Mouse (Mus musculus): ENCODE measurements around the gene R3hdm2. TPM values are rescaled to one million over a fixed set of nuclear protein-coding genes. Genes with fewer than 3 reads are reported as not detected.

R3hdm2 gene
- total and polyA plus RNA-seq, 3 experiments = 8.2 to 60.6 TPM; not detected in 1

- H3K9ac ChIP-seq (ENCODE audit: control insufficient read depth, low read depth, low read length, poor library complexity, severe bottlenecking) = no peak overlapping the region
- H3K79me2 ChIP-seq (ENCODE audit: control insufficient read depth, insufficient read depth, low read length, poor library complexity) = no peaks in the 10 kb centered on the region; the same call in 1 of the 2 replicates
- H3K9me3 ChIP-seq (replicated peaks; ENCODE audit: insufficient read depth, low read length) = no peaks in the 10 kb centered on the region
- H3K27me3 ChIP-seq (ENCODE audit: control insufficient read depth in 1 of 2, insufficient read depth in 2 of 2, low read length in 2 of 2) = no peaks in the 10 kb centered on the region
- H3K27ac ChIP-seq (ENCODE audit: control insufficient read depth, low read depth, low read length) = no peak overlapping the region
- TF ChIP-seq USF2 (IDR thresholded peaks at IDR 0.05; ENCODE audit: borderline replicate concordance in 1 of 2, insufficient read depth in 1 of 2, low read depth in 1 of 2, low read length in 2 of 2) (0 out of 4 replicates have a peak, but pooled peaks of 1 of the 2 experiments have one; percentile 8), USF1 (IDR thresholded peaks at IDR 0.05; ENCODE audit: low read depth, low read length) (peak; percentile 69), CTCF (IDR thresholded peaks at IDR 0.05 in 2 of 3, conservative IDR thresholded peaks at IDR 0.05 in 1 of 3; ENCODE audit: control insufficient read depth in 1 of 3, insufficient read depth in 1 of 3, low read depth in 2 of 3, low read length in 3 of 3, poor library complexity in 1 of 3, severe bottlenecking in 1 of 3) (peak in 2 of 3 experiments; percentile 8 to 27; a peak in 1 of 6 replicates), POLR2A (IDR thresholded peaks at IDR 0.05; ENCODE audit: control insufficient read depth in 1 of 2, insufficient read depth in 1 of 2, low read depth in 1 of 2, low read length in 2 of 2, poor library complexity in 1 of 2) (no peak)
- DNase-seq (ENCODE audit: low read depth, low spot score) = no peak
- peaks cover 0 to 2% of the 10 kb centered on the region in 2 experiments; a peak in 1 of 4 replicates for H3K36me3 ChIP-seq (ENCODE audit: control insufficient read depth in 1 of 2, insufficient read depth in 2 of 2, low read length in 2 of 2)
- H3K4me3 ChIP-seq (ENCODE audit: control insufficient read depth in 1 of 2, insufficient read depth in 1 of 2, low read depth in 2 of 2, low read length in 2 of 2) = no peak overlapping the region
- no peaks in the 10 kb centered on the region for H3K4me1 ChIP-seq (ENCODE audit: control insufficient read depth in 1 of 2, insufficient read depth in 2 of 2, low read length in 2 of 2)
Measured at GRCm38 (mm10) chr10:127335271-127335670, 44.9 kb upstream of the R3hdm2 start.

- H3K4me1 ChIP-seq (ENCODE audit: control insufficient read depth in 1 of 2, insufficient read depth in 2 of 2, low read length in 2 of 2) = no peaks in the 10 kb centered on the region
- peaks cover 0 to 2% of the 10 kb centered on the region in 2 experiments; a peak in 1 of 4 replicates for H3K36me3 ChIP-seq (ENCODE audit: control insufficient read depth in 1 of 2, insufficient read depth in 2 of 2, low read length in 2 of 2)
- H3K9me3 ChIP-seq (replicated peaks; ENCODE audit: insufficient read depth, low read length) = no peaks in the 10 kb centered on the region
- H3K4me3 ChIP-seq (ENCODE audit: control insufficient read depth in 1 of 2, insufficient read depth in 1 of 2, low read depth in 2 of 2, low read length in 2 of 2) = no peak overlapping the region
- no peaks in the 10 kb centered on the region; the same call in 1 of the 2 replicates for H3K79me2 ChIP-seq (ENCODE audit: control insufficient read depth, insufficient read depth, low read length, poor library complexity)
- H3K27me3 ChIP-seq (ENCODE audit: control insufficient read depth in 1 of 2, insufficient read depth in 2 of 2, low read length in 2 of 2) = no peaks in the 10 kb centered on the region
- H3K27ac ChIP-seq (ENCODE audit: control insufficient read depth, low read depth, low read length) = no peak overlapping the region
- no peak for DNase-seq (ENCODE audit: low read depth, low spot score)
- no peak for TF ChIP-seq MYB (IDR thresholded peaks at IDR 0.05; ENCODE audit: low read depth, low read length)
- TF ChIP-seq CHD2 (IDR thresholded peaks at IDR 0.05; ENCODE audit: low read length) = no peak
- no peak for TF ChIP-seq POLR2AphosphoS5 (IDR thresholded peaks at IDR 0.05; ENCODE audit: borderline replicate concordance, low read depth, low read length)
- no peak for TF ChIP-seq EP300 (IDR thresholded peaks at IDR 0.05; ENCODE audit: low read depth in 1 of 2, low read length in 2 of 2)
- TF ChIP-seq CHD1 (IDR thresholded peaks at IDR 0.05; ENCODE audit: low read depth, low read length) = no peak
- no peak for TF ChIP-seq RCOR1 (IDR thresholded peaks at IDR 0.05; ENCODE audit: low read depth, low read length)
- no peak for TF ChIP-seq HCFC1 (IDR thresholded peaks at IDR 0.05; ENCODE audit: low read depth, low read length)
- no peak overlapping the region for H3K9ac ChIP-seq (ENCODE audit: control insufficient read depth, low read depth, low read length, poor library complexity, severe bottlenecking)
Measured at GRCm38 (mm10) chr10:127336952-127337351, 43.2 kb upstream of the R3hdm2 start.

GRCm38 (mm10) chr10:127337536-127338099 lies 42.5 kb upstream of the R3hdm2 start:
- DNase-seq (ENCODE audit: low read depth, low spot score) = no peak
- no peaks in the 10 kb centered on the region for H3K27me3 ChIP-seq (ENCODE audit: control insufficient read depth in 1 of 2, insufficient read depth in 2 of 2, low read length in 2 of 2)
- no peaks in the 10 kb centered on the region; the same call in 1 of the 2 replicates for H3K79me2 ChIP-seq (ENCODE audit: control insufficient read depth, insufficient read depth, low read length, poor library complexity)
- H3K9me3 ChIP-seq (replicated peaks; ENCODE audit: insufficient read depth, low read length) = no peaks in the 10 kb centered on the region
- H3K4me1 ChIP-seq (ENCODE audit: control insufficient read depth in 1 of 2, insufficient read depth in 2 of 2, low read length in 2 of 2) = no peaks in the 10 kb centered on the region
- no peak overlapping the region for H3K9ac ChIP-seq (ENCODE audit: control insufficient read depth, low read depth, low read length, poor library complexity, severe bottlenecking)
- peaks cover 0 to 2% of the 10 kb centered on the region in 2 experiments; a peak in 1 of 4 replicates for H3K36me3 ChIP-seq (ENCODE audit: control insufficient read depth in 1 of 2, insufficient read depth in 2 of 2, low read length in 2 of 2)
- no peak overlapping the region for H3K27ac ChIP-seq (ENCODE audit: control insufficient read depth, low read depth, low read length)
- TF ChIP-seq UBTF (IDR thresholded peaks at IDR 0.05; ENCODE audit: borderline replicate concordance, insufficient read depth, low read depth, low read length) (no peak), TCF12 (IDR thresholded peaks at IDR 0.05; ENCODE audit: low read depth, low read length) (no peak), ELF1 (IDR thresholded peaks at IDR 0.05; ENCODE audit: low read depth, low read length) (no peak), POLR2A (IDR thresholded peaks at IDR 0.05; ENCODE audit: control insufficient read depth in 1 of 2, insufficient read depth in 1 of 2, low read depth in 1 of 2, low read length in 2 of 2, poor library complexity in 1 of 2) (no peak), EP300 (IDR thresholded peaks at IDR 0.05; ENCODE audit: low read depth in 1 of 2, low read length in 2 of 2) (no peak)
- H3K4me3 ChIP-seq (ENCODE audit: control insufficient read depth in 1 of 2, insufficient read depth in 1 of 2, low read depth in 2 of 2, low read length in 2 of 2) = no peak overlapping the region

Data from MEL (cell line).